Mouse (Mus musculus) heart, adult 2 months (tissue): Measurements from ENCODE around the gene Nr1h4. TPM values are rescaled to one million over a fixed set of nuclear protein-coding genes. Genes with fewer than 3 reads are reported as not detected.

Experiments used
- DNase-seq, 2 experiments: peaks; one replicate each; pipeline ENCODE4 v3.0.0; 2021
- H3K27ac ChIP-seq: fragments of 200-600 bp; 2 replicates; pipeline ENCODE4 v1.8.1; 2022
- H3K27me3 ChIP-seq: fragments of 200-500 bp; 2 replicates; pipeline ENCODE4 v1.6.1; 2012; ENCODE audit warnings: mild to moderate bottlenecking, low read length, inconsistent platforms, mixed read lengths; ENCODE audit not compliant: control insufficient read depth, insufficient read depth
- H3K36me3 ChIP-seq: fragments of 200-500 bp; 2 replicates; pipeline ENCODE4 v1.6.1; 2012; ENCODE audit warnings: low read length, inconsistent platforms; ENCODE audit not compliant: control insufficient read depth, insufficient read depth
- H3K4me1 ChIP-seq: fragments of 200-500 bp; 2 replicates; pipeline ENCODE4 v1.6.1; 2011; ENCODE audit warnings: low read length; ENCODE audit not compliant: control insufficient read depth, insufficient read depth
- H3K4me3 ChIP-seq: fragments of 200-600 bp; 2 replicates; pipeline ENCODE4 v1.8.1; 2022
- H3K79me2 ChIP-seq: fragments of 200-500 bp; replicated peaks from 2 replicates; pipeline ENCODE4 v1.6.1; 2012; ENCODE audit warnings: mild to moderate bottlenecking, inconsistent platforms, low read length, moderate library complexity, mixed read lengths; ENCODE audit not compliant: control insufficient read depth, insufficient read depth
- H3K9ac ChIP-seq: fragments of 200-500 bp; 2 replicates; pipeline ENCODE4 v1.6.1; 2012; ENCODE audit warnings: low read depth, mild to moderate bottlenecking, control low read depth, inconsistent platforms, low read length, mixed read lengths
- CTCF ChIP-seq: fragments of 200-600 bp; IDR thresholded peaks from 2 replicates; pipeline ENCODE4 v1.8.1; 2022; ENCODE audit warnings: antibody characterized with exemption, mild to moderate bottlenecking, moderate library complexity
- EP300 ChIP-seq: fragments of 200-500 bp; IDR thresholded peaks from 2 replicates; pipeline ENCODE4 v1.6.1; 2011; ENCODE audit warnings: low read depth, low read length, control low read depth; ENCODE audit not compliant: insufficient read depth
- POLR2A ChIP-seq: fragments of 200-500 bp; IDR thresholded peaks from 2 replicates; pipeline ENCODE4 v1.6.1; 2011; ENCODE audit warnings: mild to moderate bottlenecking, low read depth, low read length, control low read depth; ENCODE audit not compliant: insufficient read depth
- WGBS: fragments of 180-500 bp; shearing (Covaris S2); methylation state at CpG from one replicate; pipeline ENCODE4 v1.1.7; 2018; 5-methylcytosine and 5-hydroxymethylcytosine counted together
- intact Hi-C: fragments of 180-260 bp; cut with DNase I; formaldehyde crosslinking; loops from one replicate; pipeline ENCODE4 v1.15.1; 2025
- polyA plus RNA-seq: library from polyadenylated mRNA; depleted of rRNA; stranded (reverse); fragments of >200 nt; gene quantifications from 2 replicates; pipeline ENCODE4 v1.2.3, GENCODE M21; 2012
- total RNA-seq, 2 experiments: library from RNA; stranded (reverse); gene quantifications; 2 replicates each; pipeline ENCODE4 v1.2.3; 2021

Nr1h4 gene
- total and polyA plus RNA-seq, 3 experiments: 0.20 to 0.48 (median 0.23) TPM

GRCm38 (mm10) chr10:89453068-89453641 lies 80.2 kb downstream of the Nr1h4 start:
- Histone ChIP-seq H3K36me3 (no peaks in the 10 kb centered on the region), H3K79me2 (no peaks in the 10 kb centered on the region), H3K4me1 (no peaks in the 10 kb centered on the region), H3K4me3 (no peak overlapping the region), H3K9ac (no peak overlapping the region), H3K27ac (no peak overlapping the region), H3K27me3 (no peaks in the 10 kb centered on the region)
- DNase-seq: no peak
- intact Hi-C loops: no loop called here
- no peak for TF ChIP-seq EP300
- WGBS: 83% methylated on average over 15 of the region's 15 CpGs

- no peak overlapping the region for H3K9ac ChIP-seq
- no peak overlapping the region for H3K27ac ChIP-seq
- no peak overlapping the region for H3K4me3 ChIP-seq
- no peaks in the 10 kb centered on the region for H3K79me2 ChIP-seq
- intact Hi-C loops: no loop called here
- H3K36me3 ChIP-seq: no peaks in the 10 kb centered on the region
- peak in 1 of 2 experiments; percentile 22 for DNase-seq
- TF ChIP-seq CTCF (no peak), POLR2A (no peak), EP300 (no peak)
- H3K4me1 ChIP-seq: no peaks in the 10 kb centered on the region
- H3K27me3 ChIP-seq: no peaks in the 10 kb centered on the region
- 23% methylated on average over 10 of the region's 10 CpGs for WGBS
Observed at GRCm38 (mm10) chr10:89450411-89450810, 83.0 kb downstream of the Nr1h4 start.

GRCm38 (mm10) chr10:89444381-89444780 lies 89.0 kb downstream of the Nr1h4 start:
- Histone ChIP-seq H3K79me2 (no peaks in the 10 kb centered on the region), H3K4me1 (peaks cover 2% of the 10 kb centered on the region; the same call in 1 of the 2 replicates), H3K27ac (no peak overlapping the region), H3K36me3 (no peaks in the 10 kb centered on the region), H3K4me3 (peak overlapping the region; percentile 80), H3K27me3 (no peaks in the 10 kb centered on the region), H3K9ac (no peak overlapping the region)
- 36% methylated on average over 3 of the region's 3 CpGs for WGBS
- TF ChIP-seq EP300 (no peak), CTCF (no peak), POLR2A (no peak)
- no peak for DNase-seq
- intact Hi-C loops: no loop called here

GRCm38 (mm10) chr10:89443623-89444151 lies 89.7 kb downstream of the Nr1h4 start, which contains the start of gene Gas2l3:
Gas2l3 (minus strand) TSS chr10:89443967.
- Histone ChIP-seq H3K79me2 (no peaks in the 10 kb centered on the region), H3K4me1 (peaks cover 2% of the 10 kb centered on the region; the same call in 1 of the 2 replicates), H3K27ac (peak within 1 kb of the TSS; percentile 51), H3K9ac (peak within 1 kb of the TSS; percentile 59), H3K4me3 (peak within 1 kb of the TSS; percentile 80), H3K27me3 (no peaks in the 10 kb centered on the region), H3K36me3 (no peaks in the 10 kb centered on the region)
- intact Hi-C loops: no loop called here
- peak; percentile 85 to 88 for DNase-seq
- TF ChIP-seq POLR2A (0 out of 2 replicates have a peak, but pooled peaks have one; percentile 39), EP300 (no peak), CTCF (no peak)
- WGBS: under 1% methylated on average over 39 of the region's 39 CpGs

- peak in 1 of 2 experiments; percentile 53 for DNase-seq
- intact Hi-C loops: no loop called here
Observed at GRCm38 (mm10) chr10:89443115-89443622, 90.2 kb downstream of the Nr1h4 start.

GRCm38 (mm10) chr10:89442640-89443039 lies 90.7 kb downstream of the Nr1h4 start:
- no peaks in the 10 kb centered on the region for H3K36me3 ChIP-seq
- no peak overlapping the region for H3K9ac ChIP-seq
- 8% methylated on average over 4 of the region's 4 CpGs for WGBS
- H3K4me1 ChIP-seq: peaks cover 2% of the 10 kb centered on the region; the same call in 1 of the 2 replicates
- no peaks in the 10 kb centered on the region for H3K79me2 ChIP-seq
- no peaks in the 10 kb centered on the region for H3K27me3 ChIP-seq
- DNase-seq: no peak
- H3K4me3 ChIP-seq: peak overlapping the region; percentile 80
- no peak overlapping the region for H3K27ac ChIP-seq
- TF ChIP-seq CTCF (no peak), EP300 (no peak), POLR2A (no peak)
- intact Hi-C loops: no loop called here

More at GRCm38 (mm10) chr10:89443115-89443622, 90.2 kb downstream of the Nr1h4 start:
- Histone ChIP-seq H3K9ac (peak overlapping the region; percentile 59), H3K79me2 (no peaks in the 10 kb centered on the region), H3K27ac (peak overlapping the region; percentile 51), H3K36me3 (no peaks in the 10 kb centered on the region), H3K4me1 (peaks cover 2% of the 10 kb centered on the region; the same call in 1 of the 2 replicates), H3K27me3 (no peaks in the 10 kb centered on the region), H3K4me3 (peak overlapping the region; percentile 80)
- TF ChIP-seq POLR2A (no peak), EP300 (no peak), CTCF (no peak)
- under 1% methylated on average over 17 of the region's 17 CpGs for WGBS
